Mouse (Mus musculus) lung, adult 18-20 months (tissue): ENCODE data around the gene Cnnm1.
"Not testable (repeated sequence)": the region's sequence is repeated elsewhere in the genome, so short reads cannot be mapped to it uniquely, and the experiment has no call there.

Experiments
- DNase-seq, 2 experiments: peaks; one replicate each; pipeline ENCODE4 v3.0.0; 2022; ENCODE audit warnings: mixed read lengths in 2 of 2

Cnnm1 gene

GRCm38 (mm10) chr19:43465601-43466255 is 25.5 kb downstream of the Cnnm1 start:
- DNase-seq = no peak

- DNase-seq = no peak
Observed at GRCm38 (mm10) chr19:43467927-43468685, 27.9 kb downstream of the Cnnm1 start.

- no peak for DNase-seq
Observed at GRCm38 (mm10) chr19:43469333-43469732, 29.1 kb downstream of the Cnnm1 start.

GRCm38 (mm10) chr19:43472331-43472730 is 32.1 kb downstream of the Cnnm1 start:
- no peak for DNase-seq

- DNase-seq = no peak
Observed at GRCm38 (mm10) chr19:43472781-43473180, 32.5 kb downstream of the Cnnm1 start.

- DNase-seq = no peak
Observed at GRCm38 (mm10) chr19:43475642-43476041, 35.4 kb downstream of the Cnnm1 start.

- no peak for DNase-seq
Observed at GRCm38 (mm10) chr19:43476063-43476462, 35.8 kb downstream of the Cnnm1 start.

- no peak for DNase-seq
Observed at GRCm38 (mm10) chr19:43477436-43477835, 37.2 kb downstream of the Cnnm1 start.

- peak; percentile 41 to 56 for DNase-seq
Observed at GRCm38 (mm10) chr19:43478891-43479290, 38.7 kb downstream of the Cnnm1 start.

- no peak for DNase-seq
Observed at GRCm38 (mm10) chr19:43479431-43479830, 39.2 kb downstream of the Cnnm1 start.

- no peak for DNase-seq
Observed at GRCm38 (mm10) chr19:43480512-43480911, 40.3 kb downstream of the Cnnm1 start.

GRCm38 (mm10) chr19:43487429-43487828 is 47.2 kb downstream of the Cnnm1 start:
- peak in 1 of 2 experiments; percentile 21 for DNase-seq

- DNase-seq = not testable (repeated sequence)
Observed at GRCm38 (mm10) chr19:43493316-43493715, 53.1 kb downstream of the Cnnm1 start.

- no peak for DNase-seq
Observed at GRCm38 (mm10) chr19:43493878-43494277, 53.6 kb downstream of the Cnnm1 start.

GRCm38 (mm10) chr19:43494914-43495313 is 54.7 kb downstream of the Cnnm1 start:
- no peak for DNase-seq

- DNase-seq = peak; percentile 17 to 50
Observed at GRCm38 (mm10) chr19:43495846-43496245, 55.6 kb downstream of the Cnnm1 start.

GRCm38 (mm10) chr19:43497440-43497839 is 57.2 kb downstream of the Cnnm1 start:
- DNase-seq = no peak

- peak in 1 of 2 experiments; percentile 8 for DNase-seq
Observed at GRCm38 (mm10) chr19:43498874-43499273, 58.6 kb downstream of the Cnnm1 start.

GRCm38 (mm10) chr19:43502630-43503029 is 62.4 kb downstream of the Cnnm1 start:
- DNase-seq = no peak

- DNase-seq = not testable (repeated sequence)
Observed at GRCm38 (mm10) chr19:43503593-43503992, 63.4 kb downstream of the Cnnm1 start.

GRCm38 (mm10) chr19:43505441-43505840 is 65.2 kb downstream of the Cnnm1 start:
- no peak for DNase-seq

- DNase-seq = no peak
Observed at GRCm38 (mm10) chr19:43510436-43511220, 70.4 kb downstream of the Cnnm1 start.
